Mouse (Mus musculus) MEL (cell line): ENCODE measurements around the gene Tspan9. TPM values are rescaled to one million over a fixed set of nuclear protein-coding genes. Genes with fewer than 3 reads are reported as not detected.

Source experiments
- DNase-seq: peaks from one replicate; pipeline ENCODE4 v3.0.0; 2011; ENCODE audit warnings: low read depth, low spot score
- H3K27ac ChIP-seq: 2 replicates; pipeline ENCODE4 v1.5.1; 2012; ENCODE audit warnings: low read depth, mild to moderate bottlenecking, control low read depth, low read length, moderate library complexity; ENCODE audit not compliant: control insufficient read depth
- H3K27me3 ChIP-seq, 2 experiments: fragments of 150-350 bp in 1 of 2; sonication (generic) in 1 of 2; 2 replicates each; pipeline ENCODE4 v1.6.1; 2012; ENCODE audit warnings: low read length in 2 of 2, mild to moderate bottlenecking in 2 of 2, improper control_type of control experiment in 1 of 2, moderate library complexity in 1 of 2; ENCODE audit not compliant: insufficient read depth in 2 of 2, control insufficient read depth in 1 of 2
- H3K36me3 ChIP-seq, 2 experiments: 2 replicates each; pipeline ENCODE4 v1.6.1; 2012 to 2014; ENCODE audit warnings: low read length in 2 of 2, improper control_type of control experiment in 1 of 2, inconsistent platforms in 1 of 2, mild to moderate bottlenecking in 1 of 2; ENCODE audit not compliant: insufficient read depth in 2 of 2, control insufficient read depth in 1 of 2
- H3K4me1 ChIP-seq, 2 experiments: fragments of 150-350 bp in 1 of 2; sonication (generic) in 1 of 2; 2 replicates each; pipeline ENCODE4 v1.6.1; 2012; ENCODE audit warnings: low read length in 2 of 2, improper control_type of control experiment in 1 of 2, mild to moderate bottlenecking in 1 of 2; ENCODE audit not compliant: insufficient read depth in 2 of 2, control insufficient read depth in 1 of 2
- H3K4me3 ChIP-seq, 2 experiments: fragments of 150-350 bp in 1 of 2; sonication (generic) in 1 of 2; 2 replicates each; pipeline ENCODE4 v1.5.1; 2012; ENCODE audit warnings: low read depth in 2 of 2, low read length in 2 of 2, mild to moderate bottlenecking in 2 of 2, moderate library complexity in 2 of 2, control low read depth in 1 of 2, improper control_type of control experiment in 1 of 2; ENCODE audit not compliant: control insufficient read depth in 1 of 2, insufficient read depth in 1 of 2
- H3K79me2 ChIP-seq: 2 replicates; pipeline ENCODE4 v1.6.1; 2012; ENCODE audit warnings: mild to moderate bottlenecking, low read length, moderate library complexity; ENCODE audit not compliant: control insufficient read depth, poor library complexity, insufficient read depth
- H3K9ac ChIP-seq: 2 replicates; pipeline ENCODE4 v1.6.1; 2012; ENCODE audit warnings: low read depth, mild to moderate bottlenecking, control low read depth, low read length, moderate library complexity; ENCODE audit not compliant: control insufficient read depth, poor library complexity, severe bottlenecking
- H3K9me3 ChIP-seq: fragments of 150-350 bp; sonication (generic); replicated peaks from 2 replicates; pipeline ENCODE4 v1.6.1; 2012; ENCODE audit warnings: mild to moderate bottlenecking, low read length, improper control_type of control experiment, moderate library complexity; ENCODE audit not compliant: insufficient read depth
- CHD2 ChIP-seq: IDR thresholded peaks from 2 replicates; pipeline ENCODE4 v1.6.1; 2011; ENCODE audit warnings: low read length, improper control_type of control experiment
- CTCF ChIP-seq, 3 experiments: IDR thresholded peaks in 2 of 3; conservative IDR thresholded peaks in 1 of 3; 2 replicates each; pipeline ENCODE4 v1.5.1; 2011 to 2012; ENCODE audit warnings: low read length in 3 of 3, low read depth in 2 of 3, mild to moderate bottlenecking in 2 of 3, improper control_type of control experiment in 1 of 3, inconsistent platforms in 1 of 3, mixed read lengths in 1 of 3, moderate library complexity in 1 of 3; ENCODE audit not compliant: control insufficient read depth in 1 of 3, insufficient read depth in 1 of 3, poor library complexity in 1 of 3, severe bottlenecking in 1 of 3
- E2F4 ChIP-seq: IDR thresholded peaks from 2 replicates; pipeline ENCODE4 v1.6.1; 2011; ENCODE audit warnings: low read depth, low read length, improper control_type of control experiment, borderline replicate concordance
- ETS1 ChIP-seq: IDR thresholded peaks from 2 replicates; pipeline ENCODE4 v1.6.1; 2012; ENCODE audit warnings: low read depth, mild to moderate bottlenecking, inconsistent platforms, low read length, improper control_type of control experiment, moderate library complexity
- GABPA ChIP-seq: IDR thresholded peaks from 2 replicates; pipeline ENCODE4 v1.6.1; 2012; ENCODE audit warnings: low read depth, mild to moderate bottlenecking, inconsistent platforms, low read length, improper control_type of control experiment, moderate library complexity
- HCFC1 ChIP-seq: IDR thresholded peaks from 2 replicates; pipeline ENCODE4 v1.6.1; 2012; ENCODE audit warnings: low read depth, mild to moderate bottlenecking, inconsistent platforms, low read length, improper control_type of control experiment, moderate library complexity
- KAT2A ChIP-seq: conservative IDR thresholded peaks from 2 replicates; pipeline ENCODE4 v1.6.1; 2012; ENCODE audit warnings: low read depth, low read length, improper control_type of control experiment, inconsistent platforms
- MEF2A ChIP-seq: IDR thresholded peaks from 2 replicates; pipeline ENCODE4 v1.6.1; 2014; ENCODE audit warnings: low read depth, mild to moderate bottlenecking, inconsistent platforms, low read length, improper control_type of control experiment; ENCODE audit not compliant: poor library complexity, insufficient replicate concordance, severe bottlenecking; ENCODE audit errors: extremely low read depth
- MYC ChIP-seq: IDR thresholded peaks from 2 replicates; pipeline ENCODE4 v1.6.1; 2011; ENCODE audit warnings: low read depth, mild to moderate bottlenecking, low read length, improper control_type of control experiment, moderate library complexity
- NELFE ChIP-seq: IDR thresholded peaks from 2 replicates; pipeline ENCODE4 v1.6.1; 2011; ENCODE audit warnings: low read depth, low read length, improper control_type of control experiment
- POLR2A ChIP-seq, 2 experiments: IDR thresholded peaks; 2 replicates each; pipeline ENCODE4 v1.6.1; 2011 to 2012; ENCODE audit warnings: low read length in 2 of 2, mild to moderate bottlenecking in 2 of 2, control low read depth in 1 of 2, improper control_type of control experiment in 1 of 2, low read depth in 1 of 2, moderate library complexity in 1 of 2; ENCODE audit not compliant: control insufficient read depth in 1 of 2, insufficient read depth in 1 of 2, poor library complexity in 1 of 2
- SIN3A ChIP-seq: IDR thresholded peaks from 2 replicates; pipeline ENCODE4 v1.6.1; 2012; ENCODE audit warnings: low read length, improper control_type of control experiment, inconsistent platforms
- SMC3 ChIP-seq: IDR thresholded peaks from 2 replicates; pipeline ENCODE4 v1.6.1; 2011; ENCODE audit warnings: low read depth, low read length, improper control_type of control experiment
- TAL1 ChIP-seq: IDR thresholded peaks from 2 replicates; pipeline ENCODE4 v1.6.1; 2012; ENCODE audit warnings: mild to moderate bottlenecking, inconsistent platforms, low read length, moderate library complexity, mixed read lengths
- TCF12 ChIP-seq: IDR thresholded peaks from 2 replicates; pipeline ENCODE4 v1.6.1; 2014; ENCODE audit warnings: low read depth, mild to moderate bottlenecking, inconsistent platforms, low read length, improper control_type of control experiment, moderate library complexity
- USF2 ChIP-seq, 2 experiments: IDR thresholded peaks; 2 replicates each; pipeline ENCODE4 v1.6.1; 2011 to 2012; ENCODE audit warnings: improper control_type of control experiment in 2 of 2, low read length in 2 of 2, borderline replicate concordance in 1 of 2, inconsistent platforms in 1 of 2, low read depth in 1 of 2, mild to moderate bottlenecking in 1 of 2; ENCODE audit not compliant: insufficient read depth in 1 of 2
- ZKSCAN1 ChIP-seq: IDR thresholded peaks from 2 replicates; pipeline ENCODE4 v1.6.1; 2012; ENCODE audit warnings: low read depth, mild to moderate bottlenecking, inconsistent platforms, low read length, improper control_type of control experiment, moderate library complexity
- ZNF384 ChIP-seq: IDR thresholded peaks from 2 replicates; pipeline ENCODE4 v1.6.1; 2012; ENCODE audit warnings: low read depth, mild to moderate bottlenecking, inconsistent platforms, low read length, improper control_type of control experiment
- polyA plus RNA-seq, 2 experiments: library from polyadenylated mRNA; stranded (reverse) in 1 of 2; unstranded in 1 of 2; fragments of >175 nt in 1 of 2; fragments of >200 nt in 1 of 2; gene quantifications; 2 replicates each; pipeline versions ENCODE4 v1.2.1 to v1.2.4; 2012; ENCODE audit warnings: low replicate concordance in 2 of 2, low read depth in 1 of 2; ENCODE audit not compliant: insufficient read length in 2 of 2, insufficient read depth in 1 of 2, missing spikeins in 1 of 2
- total RNA-seq: library from RNA; depleted of rRNA; stranded (reverse); fragments of 300-350 nt; gene quantifications from 2 replicates; pipeline ENCODE4 v1.2.3, GENCODE M21; 2012

The Tspan9 gene
- total and polyA plus RNA-seq, 3 experiments, result 0.08 to 3.4 TPM; not detected in 1

- Histone ChIP-seq H3K9me3 (no peaks in the 10 kb centered on the region), H3K27ac (no peak overlapping the region)
These were observed 223.9 kb downstream of the Tspan9 start for GRCm38 (mm10) chr6:127919491-127919890.

GRCm38 (mm10) chr6:127917712-127918111, 225.7 kb downstream of the Tspan9 start:
- no peaks in the 10 kb centered on the region for H3K27me3 ChIP-seq
- no peaks in the 10 kb centered on the region for H3K4me1 ChIP-seq
- no peak overlapping the region for H3K27ac ChIP-seq
- H3K9me3 ChIP-seq, result no peaks in the 10 kb centered on the region
- no peak for TF ChIP-seq SIN3A
- TF ChIP-seq POLR2A (IDR thresholded peaks at IDR 0.05; ENCODE audit: control insufficient read depth in 1 of 2, insufficient read depth in 1 of 2, low read depth in 1 of 2, low read length in 2 of 2, poor library complexity in 1 of 2), result no peak
- TF ChIP-seq GABPA, result no peak
- no peak for TF ChIP-seq NELFE
- no peak for TF ChIP-seq USF2 (IDR thresholded peaks at IDR 0.05; ENCODE audit: borderline replicate concordance in 1 of 2, insufficient read depth in 1 of 2, low read depth in 1 of 2, low read length in 2 of 2)
- TF ChIP-seq E2F4, result no peak
- no peak for TF ChIP-seq TAL1
- no peak for TF ChIP-seq ZNF384
- no peak overlapping the region for H3K9ac ChIP-seq
- DNase-seq, result no peak
- no peaks in the 10 kb centered on the region for H3K79me2 ChIP-seq
- H3K4me3 ChIP-seq, result no peak overlapping the region
- H3K36me3 ChIP-seq, result no peaks in the 10 kb centered on the region

More at GRCm38 (mm10) chr6:127919491-127919890, 223.9 kb downstream of the Tspan9 start:
- Histone ChIP-seq H3K36me3 (no peaks in the 10 kb centered on the region), H3K4me3 (no peak overlapping the region), H3K79me2 (no peaks in the 10 kb centered on the region), H3K4me1 (no peaks in the 10 kb centered on the region), H3K9ac (no peak overlapping the region), H3K27me3 (no peaks in the 10 kb centered on the region)
- TF ChIP-seq SMC3, result no peak
- no peak for TF ChIP-seq E2F4
- no peak for DNase-seq

GRCm38 (mm10) chr6:127916993-127917392, 226.4 kb downstream of the Tspan9 start:
- H3K9me3 ChIP-seq, result no peaks in the 10 kb centered on the region

More at GRCm38 (mm10) chr6:127916993-127917392, 226.4 kb downstream of the Tspan9 start:
- H3K4me1 ChIP-seq, result no peaks in the 10 kb centered on the region
- TF ChIP-seq NELFE (no peak), KAT2A (no peak), CHD2 (no peak), CTCF (IDR thresholded peaks at IDR 0.05 in 2 of 3, conservative IDR thresholded peaks at IDR 0.05 in 1 of 3; ENCODE audit: control insufficient read depth in 1 of 3, insufficient read depth in 1 of 3, low read depth in 2 of 3, low read length in 3 of 3, poor library complexity in 1 of 3, severe bottlenecking in 1 of 3) (no peak), MEF2A (no peak), TCF12 (no peak), MYC (no peak), ETS1 (no peak), SIN3A (no peak), HCFC1 (no peak), ZKSCAN1 (no peak)
- TF ChIP-seq, all 39 proteins: peak for 0
- Histone ChIP-seq H3K27me3 (no peaks in the 10 kb centered on the region), H3K79me2 (no peaks in the 10 kb centered on the region), H3K36me3 (no peaks in the 10 kb centered on the region), H3K9ac (no peak overlapping the region), H3K4me3 (no peak overlapping the region), H3K27ac (no peak overlapping the region)
- DNase-seq, result no peak
